Mouse (Mus musculus) bone marrow, adult 2 months (tissue): Measurements from ENCODE around the gene Ccdc33. TPM values are rescaled to one million over a fixed set of nuclear protein-coding genes. Genes with fewer than 3 reads are reported as not detected.

ENCODE experiments used
- H3K27ac ChIP-seq: fragments of 200-500 bp; 2 replicates; pipeline ENCODE4 v1.5.1; 2012; ENCODE audit warnings: low read depth, mild to moderate bottlenecking, control low read depth, inconsistent platforms, low read length; ENCODE audit not compliant: control insufficient read depth, poor library complexity, insufficient read depth
- H3K4me1 ChIP-seq: fragments of 200-500 bp; 2 replicates; pipeline ENCODE4 v1.6.1; 2011; ENCODE audit warnings: low read length; ENCODE audit not compliant: control insufficient read depth, insufficient read depth
- H3K4me3 ChIP-seq: fragments of 200-500 bp; replicated peaks from 2 replicates; pipeline ENCODE3; 2011; ENCODE audit warnings: mild to moderate bottlenecking, low read depth, low read length, control low read depth; ENCODE audit not compliant: control insufficient read depth
- CTCF ChIP-seq: fragments of 200-500 bp; IDR thresholded peaks from 2 replicates; pipeline ENCODE4 v1.5.1; 2011; ENCODE audit warnings: low read length, control low read depth; ENCODE audit not compliant: control insufficient read depth, insufficient read depth
- POLR2A ChIP-seq: fragments of 200-500 bp; IDR thresholded peaks from 2 replicates; pipeline ENCODE4 v1.6.1; 2011; ENCODE audit warnings: low read depth, mild to moderate bottlenecking, control low read depth, low read length, borderline replicate concordance; ENCODE audit not compliant: control insufficient read depth
- WGBS: fragments of 180-500 bp; shearing (Covaris S2); methylation state at CpG from one replicate; pipeline ENCODE4 v1.1.7; 2018; 5-methylcytosine and 5-hydroxymethylcytosine counted together
- polyA plus RNA-seq: library from polyadenylated mRNA; stranded (reverse); fragments of >200 nt; gene quantifications from 2 replicates; pipeline ENCODE4 v1.2.4, GENCODE M21; 2011; ENCODE audit warnings: low replicate concordance; ENCODE audit not compliant: missing spikeins, insufficient read depth, insufficient read length

Ccdc33 gene
- polyA plus RNA-seq, 1 experiment: not detected

- no peak for TF ChIP-seq CTCF
- 24% methylated on average over 7 of the region's 7 CpGs for WGBS
- H3K4me1 ChIP-seq: no peaks in the 10 kb centered on the region
- H3K27ac ChIP-seq: no peak overlapping the region
- H3K4me3 ChIP-seq: no peak overlapping the region
Observed at GRCm38 (mm10) chr9:58134906-58135305, 16.3 kb upstream of the Ccdc33 start.

- Histone ChIP-seq H3K4me3 (no peak overlapping the region), H3K4me1 (no peaks in the 10 kb centered on the region), H3K27ac (no peak overlapping the region)
- 14% methylated on average over 17 of the region's 17 CpGs for WGBS
- no peak for TF ChIP-seq POLR2A
- TF ChIP-seq CTCF: no peak
Observed at GRCm38 (mm10) chr9:58133893-58134884, 15.6 kb upstream of the Ccdc33 start.

GRCm38 (mm10) chr9:58131735-58132134, 13.1 kb upstream of the Ccdc33 start:
- H3K4me1 ChIP-seq: no peaks in the 10 kb centered on the region

GRCm38 (mm10) chr9:58130909-58131308, 12.3 kb upstream of the Ccdc33 start:
- H3K4me1 ChIP-seq: no peaks in the 10 kb centered on the region
- H3K27ac ChIP-seq: no peak overlapping the region
- no peak overlapping the region for H3K4me3 ChIP-seq
- 38% methylated on average over 3 of the region's 3 CpGs for WGBS
- TF ChIP-seq POLR2A (no peak), CTCF (no peak)

More at GRCm38 (mm10) chr9:58131735-58132134, 13.1 kb upstream of the Ccdc33 start:
- Histone ChIP-seq H3K27ac (no peak overlapping the region), H3K4me3 (no peak overlapping the region)
- TF ChIP-seq CTCF (no peak), POLR2A (no peak)
- 51% methylated on average over 7 of the region's 7 CpGs for WGBS

GRCm38 (mm10) chr9:58129508-58129907, 10.9 kb upstream of the Ccdc33 start:
- no peak overlapping the region for H3K27ac ChIP-seq
- H3K4me1 ChIP-seq: no peaks in the 10 kb centered on the region
- TF ChIP-seq POLR2A (no peak), CTCF (no peak)
- H3K4me3 ChIP-seq: no peak overlapping the region
- WGBS: 28% methylated on average over 8 of the region's 8 CpGs

- H3K27ac ChIP-seq: no peak overlapping the region
- 26% methylated on average over 13 of the region's 13 CpGs for WGBS
- TF ChIP-seq CTCF (no peak), POLR2A (no peak)
- no peaks in the 10 kb centered on the region for H3K4me1 ChIP-seq
- H3K4me3 ChIP-seq: no peak overlapping the region
Observed at GRCm38 (mm10) chr9:58128926-58129413, 10.3 kb upstream of the Ccdc33 start.

- TF ChIP-seq CTCF: no peak
- TF ChIP-seq POLR2A: no peak
- Histone ChIP-seq H3K4me1 (no peaks in the 10 kb centered on the region), H3K4me3 (no peak overlapping the region), H3K27ac (no peak overlapping the region)
- WGBS: 58% methylated on average over 4 of the region's 4 CpGs
Observed at GRCm38 (mm10) chr9:58125811-58126210, 7.2 kb upstream of the Ccdc33 start.

GRCm38 (mm10) chr9:58125085-58125484, 6.5 kb upstream of the Ccdc33 start:
- no peak overlapping the region for H3K27ac ChIP-seq
- H3K4me1 ChIP-seq: no peaks in the 10 kb centered on the region
- TF ChIP-seq POLR2A (no peak), CTCF (no peak)
- no peak overlapping the region for H3K4me3 ChIP-seq
- 69% methylated on average over 3 of the region's 3 CpGs for WGBS
